Mouse (Mus musculus): ENCODE measurements at regions not wholly inside any gene's neighbourhood (a gene's known extent, or its start where the extent isn't known, plus 50 kb on each side); places are given as distances from the start of the nearest gene placed in this dataset.

- Histone ChIP-seq H3K4me2 (replicated peaks; ENCODE audit: low read depth, low read length, severe bottlenecking) (peak overlapping the region; percentile 83), H3K4me3 (replicated peaks; ENCODE audit: low read length) (peak overlapping the region; percentile 34), H3K36me3 (ENCODE audit: control insufficient read depth, insufficient read depth, low read length) (no peaks in the 10 kb centered on the region), H3K9ac (ENCODE audit: low read depth, low read length, severe bottlenecking) (peak overlapping the region; percentile 58), H3K27me3 (ENCODE audit: control insufficient read depth, insufficient read depth, low read length) (no peaks in the 10 kb centered on the region), H3K27ac (replicated peaks; ENCODE audit: low read depth, low read length) (peak overlapping the region; percentile 75), H3K9me3 (ENCODE audit: control insufficient read depth, low read length) (no peaks in the 10 kb centered on the region), H3K4me1 (ENCODE audit: control insufficient read depth, insufficient read depth, low read length) (peaks cover 40% of the 10 kb centered on the region)
- 1% methylated on average over 39 of the region's 39 CpGs for WGBS
- DNase-seq (ENCODE audit: low spot score) (peak; percentile 83), ATAC-seq (ENCODE audit: low FRiP score, low read depth) (peak; percentile 81)
- TF ChIP-seq POLR2A (IDR thresholded peaks at IDR 0.05; ENCODE audit: borderline replicate concordance, extremely low read depth, insufficient read depth, insufficient read length), result no peak
These were observed 118.1 kb upstream of the Hes1 start for GRCm38 (mm10) chr16:29945891-29946598.

- DNase-seq (ENCODE audit: low spot score) (peak; percentile 34), ATAC-seq (ENCODE audit: low FRiP score, low read depth) (no peak)
- H3K4me3 ChIP-seq (replicated peaks; ENCODE audit: low read length), result no peak overlapping the region
- H3K9ac ChIP-seq (ENCODE audit: low read depth, low read length, severe bottlenecking), result no peak overlapping the region
- H3K4me2 ChIP-seq (replicated peaks; ENCODE audit: low read depth, low read length, severe bottlenecking), result no peak overlapping the region
- H3K4me1 ChIP-seq (ENCODE audit: control insufficient read depth, insufficient read depth, low read length), result peaks cover 38% of the 10 kb centered on the region
- H3K27me3 ChIP-seq (ENCODE audit: control insufficient read depth, insufficient read depth, low read length), result no peaks in the 10 kb centered on the region
- no peaks in the 10 kb centered on the region for H3K36me3 ChIP-seq (ENCODE audit: control insufficient read depth, insufficient read depth, low read length)
- TF ChIP-seq POLR2A (IDR thresholded peaks at IDR 0.05; ENCODE audit: borderline replicate concordance, extremely low read depth, insufficient read depth, insufficient read length), result no peak
- H3K9me3 ChIP-seq (ENCODE audit: control insufficient read depth, low read length), result no peaks in the 10 kb centered on the region
- H3K27ac ChIP-seq (replicated peaks; ENCODE audit: low read depth, low read length), result no peak overlapping the region
- WGBS, result 66% methylated on average over 5 of the region's 5 CpGs
These were observed 117.2 kb upstream of the Hes1 start for GRCm38 (mm10) chr16:29946966-29947365.

- ATAC-seq (ENCODE audit: low FRiP score, low read depth) (no peak), DNase-seq (ENCODE audit: low spot score) (no peak)
- Histone ChIP-seq H3K36me3 (ENCODE audit: control insufficient read depth, insufficient read depth, low read length) (no peaks in the 10 kb centered on the region), H3K9me3 (ENCODE audit: control insufficient read depth, low read length) (no peaks in the 10 kb centered on the region), H3K4me1 (ENCODE audit: control insufficient read depth, insufficient read depth, low read length) (peaks cover 38% of the 10 kb centered on the region), H3K27me3 (ENCODE audit: control insufficient read depth, insufficient read depth, low read length) (no peaks in the 10 kb centered on the region), H3K27ac (replicated peaks; ENCODE audit: low read depth, low read length) (no peak overlapping the region), H3K4me3 (replicated peaks; ENCODE audit: low read length) (no peak overlapping the region), H3K9ac (ENCODE audit: low read depth, low read length, severe bottlenecking) (no peak overlapping the region), H3K4me2 (replicated peaks; ENCODE audit: low read depth, low read length, severe bottlenecking) (no peak overlapping the region)
- no peak for TF ChIP-seq POLR2A (IDR thresholded peaks at IDR 0.05; ENCODE audit: borderline replicate concordance, extremely low read depth, insufficient read depth, insufficient read length)
- 75% methylated on average over 5 of the region's 5 CpGs for WGBS
These were observed 116.5 kb upstream of the Hes1 start for GRCm38 (mm10) chr16:29947670-29948069.

- WGBS, result 1% methylated on average over 9 of the region's 9 CpGs
- Histone ChIP-seq H3K36me3 (ENCODE audit: control insufficient read depth, insufficient read depth, low read length) (no peaks in the 10 kb centered on the region), H3K27ac (replicated peaks; ENCODE audit: low read depth, low read length) (no peak overlapping the region), H3K27me3 (ENCODE audit: control insufficient read depth, insufficient read depth, low read length) (no peaks in the 10 kb centered on the region; the same call in 1 of the 2 replicates), H3K4me1 (ENCODE audit: control insufficient read depth, insufficient read depth, low read length) (peaks cover 39% of the 10 kb centered on the region), H3K9me3 (ENCODE audit: control insufficient read depth, low read length) (no peaks in the 10 kb centered on the region), H3K4me3 (replicated peaks; ENCODE audit: low read length) (no peak overlapping the region), H3K9ac (ENCODE audit: low read depth, low read length, severe bottlenecking) (no peak overlapping the region), H3K4me2 (replicated peaks; ENCODE audit: low read depth, low read length, severe bottlenecking) (no peak overlapping the region)
- no peak for TF ChIP-seq POLR2A (IDR thresholded peaks at IDR 0.05; ENCODE audit: borderline replicate concordance, extremely low read depth, insufficient read depth, insufficient read length)
- ATAC-seq (ENCODE audit: low FRiP score, low read depth) (0 out of 2 replicates have a peak, but pooled peaks have one; percentile 37), DNase-seq (ENCODE audit: low spot score) (peak; percentile 65)
These were observed 114.0 kb upstream of the Hes1 start for GRCm38 (mm10) chr16:29950136-29950535.

GRCm38 (mm10) chr16:29950791-29951190 lies 113.4 kb upstream of the Hes1 start:
- no peaks in the 10 kb centered on the region for H3K36me3 ChIP-seq (ENCODE audit: control insufficient read depth, insufficient read depth, low read length)
- no peak overlapping the region for H3K9ac ChIP-seq (ENCODE audit: low read depth, low read length, severe bottlenecking)
- DNase-seq (ENCODE audit: low spot score), result no peak
- H3K4me2 ChIP-seq (replicated peaks; ENCODE audit: low read depth, low read length, severe bottlenecking), result no peak overlapping the region
- ATAC-seq (ENCODE audit: low FRiP score, low read depth), result no peak
- H3K4me3 ChIP-seq (replicated peaks; ENCODE audit: low read length), result no peak overlapping the region
- H3K4me1 ChIP-seq (ENCODE audit: control insufficient read depth, insufficient read depth, low read length), result peaks cover 32% of the 10 kb centered on the region
- WGBS, result 85% methylated on average over 4 of the region's 4 CpGs
- TF ChIP-seq POLR2A (IDR thresholded peaks at IDR 0.05; ENCODE audit: borderline replicate concordance, extremely low read depth, insufficient read depth, insufficient read length), result no peak
- no peaks in the 10 kb centered on the region; the same call in 1 of the 2 replicates for H3K27me3 ChIP-seq (ENCODE audit: control insufficient read depth, insufficient read depth, low read length)
- no peak overlapping the region for H3K27ac ChIP-seq (replicated peaks; ENCODE audit: low read depth, low read length)
- H3K9me3 ChIP-seq (ENCODE audit: control insufficient read depth, low read length), result no peaks in the 10 kb centered on the region
